Mouse (Mus musculus) layer of hippocampus, adult 18-20 months (tissue): ENCODE results near the gene Atp2b4. TPM values are rescaled to one million over a fixed set of nuclear protein-coding genes. Genes with fewer than 3 reads are reported as not detected.

Experiments used
- DNase-seq, 2 experiments: peaks; one replicate each; pipeline ENCODE4 v3.0.0; 2022; ENCODE audit warnings: low spot score in 2 of 2
- microRNA-seq, 2 experiments: library from miRNA; unstranded; fragments of <30 nt; microRNA quantifications; one replicate each; pipeline ENCODE4 v1.2.0; 2021
- total RNA-seq, 2 experiments: library from RNA; stranded (reverse); gene quantifications; 2 replicates each; pipeline ENCODE4 v1.2.3; 2021

The Atp2b4 gene
- total RNA-seq, 2 experiments from 2014 or later, result 70.4 to 100 TPM

- peak; percentile 36 to 66 for DNase-seq
Measured at GRCm38 (mm10) chr1:133660466-133661202, 140.2 kb downstream of the Atp2b4 start, which contains the start of gene Zbed6. Gene Zbed6, minus strand, starts transcription at chr1:133660885.

- DNase-seq, result no peak
Measured at GRCm38 (mm10) chr1:133658878-133659277, 142.0 kb downstream of the Atp2b4 start.

GRCm38 (mm10) chr1:133656811-133657210, 144.0 kb downstream of the Atp2b4 start:
- DNase-seq, result no peak

- no peak for DNase-seq
Measured at GRCm38 (mm10) chr1:133653033-133653432, 147.8 kb downstream of the Atp2b4 start.

- DNase-seq, result no peak
Measured at GRCm38 (mm10) chr1:133650288-133651055, 150.4 kb downstream of the Atp2b4 start.

Small RNA genes within 50 kb of the gene (microRNA-seq; reads per million reads assigned to microRNA genes)
- gene Mir6903, result 0.49 to 0.78 reads per million in 2 experiments

Other genes with a start within 250 kb of the Atp2b4 start
- 10 to 100 TPM; 59.0 to 66.8 TPM for gene Snrpe, start 190.8 kb downstream of the Atp2b4 start, total RNA-seq
- gene Zbed6, start 140.2 kb downstream of the Atp2b4 start, total RNA-seq, result 1 to 10 TPM; 3.3 to 4.7 TPM
- 10 to 100 TPM; 27.3 to 27.7 TPM for gene Gm38394, start 139.7 kb downstream of the Atp2b4 start, total RNA-seq
- gene Lax1, start 110.9 kb downstream of the Atp2b4 start, total RNA-seq, result not detected
- gene Optc, start 107.0 kb upstream of the Atp2b4 start, total RNA-seq, result under 1 TPM; 0.35 to 0.41 TPM
- gene Prelp, start 120.4 kb upstream of the Atp2b4 start, total RNA-seq, result 10 to 100 TPM; 18.8 to 25.6 TPM
- gene Fmod, start 236.2 kb upstream of the Atp2b4 start, total RNA-seq, result 1 to 10 TPM; 3.9 to 5.2 TPM